Mouse (Mus musculus): ENCODE measurements at regions not wholly inside any gene's neighbourhood (a gene's known extent, or its start where the extent isn't known, plus 50 kb on each side); places are given as distances from the start of the nearest gene placed in this dataset.

DNA sequence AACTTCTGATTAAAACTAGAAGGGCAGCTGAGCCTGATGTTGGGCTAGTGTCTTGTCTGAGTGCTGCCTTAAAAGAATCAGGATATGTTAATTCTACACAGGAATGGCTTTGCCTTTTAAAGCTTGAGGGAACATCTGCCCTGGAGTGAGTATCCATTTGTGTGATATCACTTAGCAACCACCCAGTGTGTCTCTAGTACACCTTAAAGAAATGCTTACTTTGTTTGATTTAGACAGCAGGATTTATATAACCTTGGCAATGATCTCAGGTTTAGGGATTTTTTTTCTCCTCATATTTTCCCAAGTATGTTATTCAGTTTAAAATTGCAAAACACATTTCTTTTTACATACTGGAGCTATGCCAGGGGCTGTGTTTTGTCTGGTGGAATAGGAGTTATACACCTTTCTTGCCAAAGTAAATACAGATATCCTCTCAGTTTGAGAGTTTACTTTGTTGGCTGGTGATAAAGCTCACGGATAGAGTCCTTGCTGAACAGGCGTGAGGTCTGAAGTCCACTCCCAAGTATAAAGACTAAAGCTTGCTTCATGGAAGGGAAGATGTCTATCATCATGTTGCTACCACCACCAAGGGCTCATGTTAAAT is 206.6 kb downstream of the Rsl24d1 start:
- intact Hi-C loops (cut with DNase I), result no loop called here

DNA sequence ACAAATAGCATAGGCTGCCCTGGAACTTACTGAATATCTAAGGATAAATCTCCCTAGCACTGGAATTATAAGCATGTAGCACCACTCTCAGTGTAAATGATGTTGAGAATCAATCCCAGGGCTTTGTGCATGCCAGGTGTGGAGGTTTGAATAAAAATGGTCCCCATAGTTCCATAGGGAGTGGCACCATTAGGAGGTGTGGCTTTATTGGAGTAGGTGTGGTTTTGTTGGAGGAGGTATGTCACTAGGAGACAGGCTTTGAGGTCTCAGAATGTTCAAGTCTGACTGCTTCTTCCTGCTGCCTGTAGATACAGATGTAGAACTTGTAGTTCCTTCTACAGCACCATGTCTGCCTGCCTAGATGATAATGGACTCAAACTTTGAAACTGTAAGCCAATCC is 217.8 kb downstream of the Rsl24d1 start:
- no peak for DNase-seq
- intact Hi-C loops (cut with DNase I), result no loop called here

More for the DNA sequence above, 206.6 kb downstream of the Rsl24d1 start:
- DNase-seq, result no peak

DNA sequence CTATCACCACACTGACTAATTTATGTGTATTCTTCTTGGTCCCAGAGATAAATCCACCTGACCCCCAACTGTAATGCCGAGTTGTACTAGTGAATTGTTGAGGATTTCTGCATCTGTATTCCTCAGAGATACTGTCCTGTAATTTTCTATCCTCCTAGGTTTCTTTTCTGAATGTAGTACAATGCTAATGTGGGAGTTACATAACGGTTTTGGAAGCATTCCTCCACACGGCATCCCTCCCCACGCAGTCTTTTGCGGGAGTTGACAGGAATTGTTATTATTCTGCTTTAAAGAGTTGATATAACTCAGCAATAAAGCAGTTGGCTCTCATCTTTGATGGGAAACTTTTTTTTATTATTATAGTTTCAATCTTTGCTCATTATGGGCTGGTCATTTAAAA is 222.8 kb downstream of the Rsl24d1 start:
- no peak for DNase-seq
- intact Hi-C loops (cut with DNase I), result no loop called here

DNA sequence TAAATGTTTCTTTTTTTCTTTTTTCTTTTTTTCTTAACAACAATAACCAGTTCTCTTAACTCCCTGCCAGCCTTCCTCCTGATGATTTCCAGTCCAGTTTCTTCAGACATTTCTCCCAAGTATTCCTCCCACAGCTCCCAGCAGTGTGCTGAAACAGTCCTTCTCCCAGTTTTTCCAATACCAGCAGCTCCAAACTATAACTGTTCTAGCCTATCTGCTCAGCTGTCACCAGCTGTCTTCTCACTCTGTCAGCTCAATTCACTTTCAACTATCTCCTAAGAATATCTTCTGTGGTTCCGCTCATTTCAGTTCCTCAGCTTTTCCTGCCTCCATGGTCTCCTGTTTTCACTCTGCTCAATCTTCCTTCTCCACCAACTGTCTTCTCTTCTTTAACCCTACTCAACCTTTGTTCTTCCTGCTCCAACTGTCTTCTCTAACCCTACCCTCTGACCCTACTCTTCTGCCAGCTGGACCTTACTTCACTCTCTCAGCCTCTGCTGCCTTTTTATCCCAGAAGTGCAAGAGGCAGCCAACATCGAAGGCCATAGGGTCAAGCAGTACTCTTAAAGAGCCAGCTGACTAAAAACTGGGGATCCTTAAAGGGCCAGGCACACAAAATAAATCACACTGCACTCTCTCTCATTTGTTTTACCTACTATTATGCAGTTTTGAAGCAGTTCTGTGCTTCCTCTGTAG is 224.0 kb downstream of the Rsl24d1 start:
- intact Hi-C loops (cut with DNase I), result no loop called here

DNA sequence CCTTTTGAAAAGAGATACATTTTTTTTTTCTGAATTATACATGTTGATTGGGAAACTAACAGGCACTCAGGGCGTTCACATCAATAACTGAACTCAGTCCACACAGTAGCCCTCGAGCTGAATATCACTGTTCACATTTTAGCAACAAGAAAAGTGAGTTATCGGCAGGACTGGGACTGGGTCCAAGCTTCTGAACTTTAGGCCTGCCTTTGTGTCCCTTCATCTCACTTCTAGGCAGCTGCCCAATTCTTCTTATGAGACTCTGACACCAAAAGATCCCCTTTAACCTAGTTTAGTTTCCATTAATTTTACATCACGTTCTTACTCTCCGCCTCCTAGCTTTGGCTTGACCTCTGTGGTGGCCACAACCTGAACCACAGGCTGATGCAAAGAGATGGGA is 242.7 kb downstream of the Rsl24d1 start:
- DNase-seq, result no peak
- intact Hi-C loops (cut with DNase I), result no loop called here

More for the DNA sequence above, 224.0 kb downstream of the Rsl24d1 start:
- DNase-seq, result no peak

DNA sequence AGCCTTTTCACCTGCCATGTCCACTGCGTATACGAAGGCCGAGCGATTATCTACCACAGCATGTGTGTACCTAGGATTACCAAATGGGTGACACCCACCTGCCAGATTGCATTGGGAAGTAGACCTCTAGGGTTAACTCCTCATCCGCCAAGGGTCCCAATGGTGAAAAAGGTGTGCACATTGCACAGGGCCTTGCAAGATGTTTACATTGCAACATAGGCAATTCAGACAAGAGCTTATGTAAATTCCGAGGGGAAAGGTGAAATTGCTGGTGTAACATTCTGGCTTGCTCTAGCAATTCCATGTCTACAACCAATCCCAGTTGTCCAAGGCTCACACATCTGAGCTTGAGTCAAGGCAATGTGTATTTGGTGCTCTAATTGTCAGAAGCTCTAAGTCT is 245.7 kb downstream of the Rsl24d1 start:
- intact Hi-C loops (cut with DNase I), result no loop called here
- no peak for DNase-seq

DNA sequence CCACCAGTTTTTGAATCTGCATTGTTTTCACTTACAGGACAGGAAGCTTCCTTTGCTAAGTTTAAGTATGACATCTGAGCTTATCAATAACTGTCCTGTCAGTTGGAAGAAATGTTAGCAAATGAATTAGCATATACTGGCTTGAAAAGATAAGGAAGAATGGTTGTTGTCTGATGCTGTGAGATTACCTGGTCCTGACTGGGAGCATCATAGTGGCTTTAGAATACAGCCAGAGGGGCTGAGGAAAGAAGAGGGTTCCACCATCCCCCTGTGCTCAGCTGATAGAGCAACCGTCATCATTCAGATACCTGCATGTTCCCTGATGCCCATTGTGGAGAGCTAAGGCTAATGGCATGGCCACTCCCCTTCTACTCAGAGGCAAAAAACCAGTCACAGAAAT is 267.5 kb downstream of the Rsl24d1 start:
- intact Hi-C loops (cut with DNase I), result no loop called here
- no peak for DNase-seq

DNA sequence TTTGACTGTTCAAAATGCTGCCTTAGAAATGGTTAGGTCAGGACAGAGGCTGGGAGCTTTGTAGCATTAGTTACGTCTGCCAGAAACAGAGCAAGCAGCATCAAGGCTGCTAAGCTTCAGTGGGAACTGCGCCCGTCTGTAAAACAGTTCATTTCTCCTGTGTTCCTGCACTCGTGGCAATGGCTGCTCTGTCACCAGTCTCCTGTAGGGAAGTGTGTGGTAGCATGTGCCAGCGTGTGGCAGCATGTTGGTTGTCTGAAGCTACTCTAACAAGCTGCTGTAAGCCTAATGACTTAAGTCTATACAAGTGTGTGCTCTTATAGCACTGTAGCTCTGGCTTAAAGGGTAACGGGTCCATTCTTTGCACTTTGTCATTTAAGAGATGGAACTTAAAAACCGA is 278.8 kb downstream of the Rsl24d1 start:
- no peak for DNase-seq
- intact Hi-C loops (cut with DNase I), result no loop called here

DNA sequence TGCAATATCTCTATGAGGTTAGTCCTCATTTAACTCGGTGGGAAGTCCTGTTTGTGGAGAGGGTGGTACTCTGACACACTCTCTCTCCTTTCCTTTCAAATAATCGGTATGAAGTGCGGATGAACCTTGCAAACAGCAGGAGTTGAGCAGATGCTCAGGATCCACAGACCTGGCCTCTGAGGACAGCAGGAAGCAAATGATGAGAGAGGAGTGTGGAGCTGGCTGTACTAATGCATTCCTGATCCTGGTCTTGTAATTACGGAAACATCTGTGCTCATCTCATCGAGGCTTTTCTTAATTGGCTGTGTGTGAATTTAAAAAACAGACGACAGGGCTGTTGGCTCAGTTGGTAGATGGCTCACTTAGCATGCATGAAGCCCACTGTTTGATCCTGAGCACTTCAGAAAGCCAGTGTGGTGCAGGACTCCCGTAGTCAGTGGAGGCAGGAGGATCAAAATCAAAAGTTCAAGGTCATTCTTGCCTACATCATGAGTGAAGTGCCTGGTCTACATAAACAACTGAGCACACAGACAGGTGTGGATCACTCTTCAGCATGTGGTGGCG is 300.2 kb downstream of the Rsl24d1 start:
- DNase-seq, result no peak
- intact Hi-C loops (cut with DNase I), result no loop called here

DNA sequence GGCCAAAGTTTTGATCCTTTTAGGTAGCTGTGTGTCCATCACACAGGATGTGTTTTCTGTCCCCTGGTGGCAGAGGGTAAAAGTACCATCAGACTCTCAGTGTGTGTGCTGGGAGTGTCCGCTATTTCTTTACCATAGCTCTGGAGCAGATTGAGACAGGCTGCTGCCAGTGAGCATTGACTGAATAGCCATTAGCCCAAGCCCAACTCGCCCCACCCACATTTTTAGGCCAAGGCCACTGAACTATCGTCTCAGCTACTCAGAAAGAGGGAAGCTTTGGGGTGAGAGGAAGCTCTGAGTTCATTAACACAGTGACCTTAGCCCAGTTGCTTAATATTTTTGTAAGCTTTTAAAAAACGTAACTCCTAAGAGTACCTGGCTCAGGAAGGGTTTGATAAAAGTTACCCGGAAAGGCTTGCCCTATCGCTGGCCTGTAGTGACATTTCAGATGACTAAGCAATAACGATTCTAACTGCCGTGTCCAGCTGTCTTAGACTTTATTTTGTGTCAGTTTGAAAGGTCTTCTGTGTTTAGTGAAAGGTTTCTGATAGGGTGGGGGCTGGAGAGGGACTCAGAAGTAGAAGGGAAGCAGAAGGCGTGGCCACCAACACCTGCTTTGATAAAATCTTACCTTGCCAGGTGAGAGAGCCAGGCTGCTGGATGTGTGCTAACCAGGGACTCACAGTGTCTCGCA is 303.0 kb downstream of the Rsl24d1 start:
- intact Hi-C loops (cut with DNase I), result no loop called here
- DNase-seq, result no peak
